15 mouse cellular contexts compared by ENCODE assay signal in the genomic region with DNA sequence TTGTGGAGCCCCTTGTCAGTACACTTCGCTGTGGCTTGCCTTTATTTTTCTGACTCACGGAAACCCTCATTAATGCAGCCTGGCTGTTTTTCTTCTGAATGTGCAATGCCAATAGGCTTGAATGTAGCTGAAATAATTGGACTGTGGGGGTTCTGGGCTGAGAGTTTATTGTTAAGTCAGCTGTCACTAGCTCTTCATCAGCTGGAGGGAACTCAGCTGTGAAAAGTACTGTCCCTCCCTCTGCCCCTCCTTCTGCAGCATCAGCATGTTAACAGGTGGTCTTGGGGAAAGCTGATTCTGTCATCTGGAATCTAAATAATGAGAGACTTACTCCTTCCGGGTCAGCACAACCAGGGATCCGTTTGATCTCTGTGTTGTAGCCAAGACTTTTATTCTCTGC.
DNase-seq lines count a peak whose midpoint lies in the region; ATAC-seq lines count a peak whose summit lies in the region.
"Had no signal": no experiment of that assay in that cellular context is flagged by ENCODE, and none has a peak within 500 bp of the region (broad histone marks: within the 10 kb centered on the region; RNA-seq: fewer than 3 reads in every experiment).

No protein-coding gene starts in this region.

- intact Hi-C loops in heart, postnatal 14 days (cut with DNase I), result no loop called here

- no peaks in the 10 kb centered on the region for H3K9me3 ChIP-seq in forebrain, embryonic 11.5 days (ENCODE audit: control insufficient read depth, low read length)
- no peaks in the 10 kb centered on the region for H3K9me3 ChIP-seq in forebrain, embryonic 10.5 days
- H3K9me3 ChIP-seq in neural tube, embryonic 12.5 days, result no peaks in the 10 kb centered on the region
- H3K9me3 ChIP-seq in hindbrain, embryonic 16.5 days (ENCODE audit: control insufficient read depth, low read length), result no peaks in the 10 kb centered on the region
- no peaks in the 10 kb centered on the region for H3K9me3 ChIP-seq in heart, embryonic 11.5 days (replicated peaks; ENCODE audit: control insufficient read depth, low read length)
- H3K9me3 ChIP-seq: limb, embryonic 15.5 days had no signal

- H3K36me3 ChIP-seq in forebrain, embryonic 11.5 days (ENCODE audit: control insufficient read depth, insufficient read depth, low read length), result no peaks in the 10 kb centered on the region
- no peaks in the 10 kb centered on the region for H3K36me3 ChIP-seq in forebrain, embryonic 10.5 days (replicated peaks)
- no peaks in the 10 kb centered on the region for H3K36me3 ChIP-seq in neural tube, embryonic 12.5 days
- no peaks in the 10 kb centered on the region for H3K36me3 ChIP-seq in hindbrain, embryonic 16.5 days (ENCODE audit: control insufficient read depth, insufficient read depth, low read length)
- H3K36me3 ChIP-seq in heart, embryonic 11.5 days (ENCODE audit: control insufficient read depth, insufficient read depth, low read length), result no peaks in the 10 kb centered on the region
- H3K36me3 ChIP-seq: limb, embryonic 15.5 days had no signal

- no peaks in the 10 kb centered on the region for H3K27me3 ChIP-seq in forebrain, embryonic 11.5 days (ENCODE audit: control insufficient read depth, insufficient read depth, low read length)
- no peaks in the 10 kb centered on the region for H3K27me3 ChIP-seq in forebrain, embryonic 10.5 days (ENCODE audit: poor library complexity, severe bottlenecking)
- H3K27me3 ChIP-seq in neural tube, embryonic 12.5 days (replicated peaks), result no peaks in the 10 kb centered on the region
- no peaks in the 10 kb centered on the region for H3K27me3 ChIP-seq in hindbrain, embryonic 16.5 days (replicated peaks; ENCODE audit: control insufficient read depth, insufficient read depth, low read length)
- no peaks in the 10 kb centered on the region for H3K27me3 ChIP-seq in heart, embryonic 11.5 days (ENCODE audit: control insufficient read depth, insufficient read depth, low read length)
- H3K27me3 ChIP-seq: limb, embryonic 15.5 days had no signal

- H3K4me2 ChIP-seq in forebrain, embryonic 11.5 days (ENCODE audit: low read depth, low read length, severe bottlenecking), result no peak overlapping the region
- no peak overlapping the region for H3K4me2 ChIP-seq in neural tube, embryonic 12.5 days (replicated peaks)
- no peak overlapping the region for H3K4me2 ChIP-seq in hindbrain, embryonic 16.5 days (ENCODE audit: low read length)
- no peak overlapping the region for H3K4me2 ChIP-seq in heart, embryonic 11.5 days
- H3K4me2 ChIP-seq: limb, embryonic 15.5 days had no signal

- no peak overlapping the region for H3K27ac ChIP-seq in forebrain, embryonic 11.5 days (ENCODE audit: low read depth, low read length)
- no peak overlapping the region for H3K27ac ChIP-seq in forebrain, embryonic 10.5 days
- H3K27ac ChIP-seq in neural tube, embryonic 12.5 days, result no peak overlapping the region
- H3K27ac ChIP-seq in hindbrain, embryonic 16.5 days (ENCODE audit: low read depth, low read length), result no peak overlapping the region
- H3K27ac ChIP-seq in heart, embryonic 11.5 days (ENCODE audit: low read depth, low read length), result no peak overlapping the region
- H3K27ac ChIP-seq: left cerebral cortex, adult 2 months; limb, embryonic 15.5 days; macrophage had no signal

- DNase-seq in forebrain, embryonic 11.5 days (ENCODE audit: low spot score), result no peak
- DNase-seq in forebrain, embryonic 10.5 days (ENCODE audit: extremely low spot score, low spot score), result no peak
- DNase-seq in neural tube, embryonic 10.5 days (ENCODE audit: extremely low spot score, low spot score), result no peak
- no peak for DNase-seq in right cerebral cortex, adult 18-20 months
- DNase-seq in heart, postnatal 14 days, result no peak
- DNase-seq: adrenal gland, adult 2 months; cerebellum, postnatal 14 days; lung, adult 2 months had no signal

- H3K4me1 ChIP-seq in forebrain, embryonic 11.5 days (replicated peaks; ENCODE audit: control insufficient read depth, insufficient read depth, low read length), result no peaks in the 10 kb centered on the region
- peaks cover 6% of the 10 kb centered on the region; the same call in 1 of the 2 replicates for H3K4me1 ChIP-seq in forebrain, embryonic 10.5 days
- no peaks in the 10 kb centered on the region for H3K4me1 ChIP-seq in neural tube, embryonic 12.5 days
- no peaks in the 10 kb centered on the region for H3K4me1 ChIP-seq in hindbrain, embryonic 16.5 days (ENCODE audit: control insufficient read depth, insufficient read depth, low read depth, low read length)
- no peaks in the 10 kb centered on the region for H3K4me1 ChIP-seq in heart, embryonic 11.5 days (ENCODE audit: control insufficient read depth, insufficient read depth, low read length)
- H3K4me1 ChIP-seq: limb, embryonic 15.5 days had no signal

- 44% methylated on average over 4 of the region's 4 CpGs for WGBS in forebrain, embryonic 11.5 days
- WGBS in forebrain, embryonic 10.5 days, result 49% methylated on average over 4 of the region's 4 CpGs
- 51% methylated on average over 4 of the region's 4 CpGs for WGBS in neural tube, embryonic 12.5 days
- WGBS in hindbrain, embryonic 16.5 days, result 22% methylated on average over 4 of the region's 4 CpGs
- WGBS in heart, embryonic 11.5 days (ENCODE audit: insufficient replicate concordance), result 69% methylated on average over 4 of the region's 4 CpGs

- H3K9ac ChIP-seq in forebrain, embryonic 11.5 days (ENCODE audit: low read length), result no peak overlapping the region
- no peak overlapping the region for H3K9ac ChIP-seq in neural tube, embryonic 12.5 days
- H3K9ac ChIP-seq in hindbrain, embryonic 16.5 days (ENCODE audit: low read depth, low read length), result no peak overlapping the region
- H3K9ac ChIP-seq in heart, embryonic 11.5 days (ENCODE audit: low read depth, low read length), result no peak overlapping the region
- H3K9ac ChIP-seq: limb, embryonic 15.5 days had no signal

- peak; percentile 61; the same call in 1 of the 2 replicates for ATAC-seq in forebrain, embryonic 11.5 days (replicated peaks; ENCODE audit: low FRiP score)
- ATAC-seq in neural tube, embryonic 12.5 days (ENCODE audit: low FRiP score, low read depth), result 0 out of 2 replicates have a peak, but pooled peaks have one; percentile 13
- ATAC-seq in hindbrain, embryonic 16.5 days, result peak; percentile 61
- no peak for ATAC-seq in heart, embryonic 11.5 days (replicated peaks; ENCODE audit: insufficient number of reproducible peaks, low FRiP score, low TSS enrichment)
- ATAC-seq: intestine, embryonic 16.5 days had no signal

- H3K4me3 ChIP-seq in forebrain, embryonic 11.5 days (ENCODE audit: low read depth, low read length), result no peak overlapping the region
- no peak overlapping the region for H3K4me3 ChIP-seq in forebrain, embryonic 10.5 days
- H3K4me3 ChIP-seq in neural tube, embryonic 12.5 days, result no peak overlapping the region
- H3K4me3 ChIP-seq in hindbrain, embryonic 16.5 days (ENCODE audit: low read length), result no peak overlapping the region
- no peak overlapping the region for H3K4me3 ChIP-seq in heart, embryonic 11.5 days (ENCODE audit: low read depth, low read length)
- H3K4me3 ChIP-seq: left cerebral cortex, adult 2 months; limb, embryonic 15.5 days had no signal
